Mouse (Mus musculus) limb, embryonic 13.5 days (tissue): ENCODE data around the gene Lep. TPM values are rescaled to one million over a fixed set of nuclear protein-coding genes. Genes with fewer than 3 reads are reported as not detected.

Experiments used
- ATAC-seq: fragments of 200-750 bp; cut with Nextera tagmentation; 2 replicates; pipeline ENCODE4 v1.8.0; 2017; ENCODE audit warnings: low read depth, moderate number of reproducible peaks, moderate TSS enrichment; ENCODE audit not compliant: low FRiP score
- H3K27ac ChIP-seq: fragments of 300-500 bp; sonication (generic); 2 replicates; pipeline ENCODE4 v1.5.1; 2015; ENCODE audit warnings: inconsistent platforms, mild to moderate bottlenecking, moderate library complexity
- H3K27me3 ChIP-seq: fragments of 300-500 bp; sonication (generic); 2 replicates; pipeline ENCODE4 v1.6.1; 2015; ENCODE audit warnings: mild to moderate bottlenecking, inconsistent platforms
- H3K36me3 ChIP-seq: fragments of 300-500 bp; sonication (generic); 2 replicates; pipeline ENCODE4 v1.6.1; 2015; ENCODE audit warnings: inconsistent platforms, mild to moderate bottlenecking, moderate library complexity
- H3K4me1 ChIP-seq: fragments of 300-500 bp; sonication (generic); 2 replicates; pipeline ENCODE4 v1.6.1; 2015; ENCODE audit warnings: inconsistent platforms
- H3K4me2 ChIP-seq: fragments of 300-500 bp; sonication (generic); replicated peaks from 2 replicates; pipeline ENCODE4 v1.6.1; 2015; ENCODE audit warnings: inconsistent platforms, mild to moderate bottlenecking, moderate library complexity
- H3K4me3 ChIP-seq: fragments of 300-500 bp; sonication (generic); 2 replicates; pipeline ENCODE4 v1.5.1; 2015; ENCODE audit warnings: moderate library complexity, mild to moderate bottlenecking, inconsistent platforms
- H3K9ac ChIP-seq: fragments of 300-500 bp; sonication (generic); 2 replicates; pipeline ENCODE4 v1.6.1; 2015; ENCODE audit warnings: mild to moderate bottlenecking, inconsistent platforms
- H3K9me3 ChIP-seq: fragments of 300-500 bp; sonication (generic); 2 replicates; pipeline ENCODE4 v1.6.1; 2016; ENCODE audit warnings: inconsistent platforms
- WGBS: fragments of 180-500 bp; shearing (Covaris S2); methylation state at CpG from one replicate; pipeline ENCODE4 v1.1.7; 2015; 5-methylcytosine and 5-hydroxymethylcytosine counted together
- polyA plus RNA-seq: library from polyadenylated mRNA; unstranded; fragments of >200 nt; fragmentation: Nextera tagmentation; extraction: Ambion mirVana; gene quantifications from 2 replicates; pipeline ENCODE4 v1.2.1, GENCODE M21; 2015

Lep gene
- not detected in 2 replicates for polyA plus RNA-seq

DNA sequence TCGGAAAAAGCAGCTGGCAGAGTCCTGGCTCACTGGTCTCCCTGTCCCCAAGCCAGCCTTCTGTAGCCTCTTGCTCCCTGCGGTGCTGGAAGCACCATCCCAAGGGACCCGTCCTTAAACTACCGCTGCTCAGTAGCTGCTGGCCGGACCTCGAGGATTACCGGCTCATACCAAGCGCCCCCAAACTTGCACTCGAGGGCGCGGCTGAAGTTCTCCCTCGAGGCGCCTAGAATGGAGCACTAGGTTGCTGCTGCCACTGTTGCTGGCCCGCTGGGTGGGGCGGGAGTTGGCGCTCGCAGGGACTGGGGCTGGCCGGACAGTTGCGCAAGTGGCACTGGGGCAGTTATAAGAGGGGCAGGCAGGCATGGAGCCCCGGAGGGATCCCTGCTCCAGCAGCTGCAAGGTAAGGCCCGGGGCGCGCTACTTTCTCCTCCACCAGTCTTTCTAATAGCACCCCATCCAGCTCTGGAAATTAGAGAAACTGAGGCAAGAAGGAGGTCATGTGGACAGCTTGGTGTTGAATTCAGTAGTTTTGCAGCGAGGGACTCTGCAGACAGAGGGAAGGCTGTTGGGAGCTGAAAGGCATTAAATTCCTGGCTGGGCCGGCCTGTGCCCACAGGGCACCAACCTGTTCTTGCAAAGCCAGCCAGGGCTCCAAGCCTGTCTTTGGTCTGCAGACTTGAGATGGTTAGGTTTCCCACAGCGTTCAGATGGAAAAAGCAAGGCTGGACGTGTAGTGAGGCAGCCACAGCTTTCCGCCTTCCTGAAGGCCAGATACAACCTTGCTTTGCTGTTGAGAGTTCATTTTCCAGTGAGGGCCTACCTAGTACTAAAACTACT lies at the start of gene Lep:
Gene Lep, plus strand, starts transcription at position 375 of the 840 bp plus-strand sequence.
- Histone ChIP-seq H3K9ac (no peak within 1 kb of the TSS), H3K4me3 (no peak within 1 kb of the TSS), H3K36me3 (no peaks in the 10 kb centered on the region), H3K27me3 (peaks cover 4% of the 10 kb centered on the region; the same call in 1 of the 2 replicates), H3K27ac (no peak within 1 kb of the TSS), H3K4me2 (no peak within 1 kb of the TSS), H3K9me3 (no peaks in the 10 kb centered on the region), H3K4me1 (0 out of 2 replicates have a peak, but pooled peaks cover 2% of the 10 kb centered on the region)
- WGBS: 73% methylated on average over 28 of the region's 28 CpGs
- no peak for ATAC-seq

DNA sequence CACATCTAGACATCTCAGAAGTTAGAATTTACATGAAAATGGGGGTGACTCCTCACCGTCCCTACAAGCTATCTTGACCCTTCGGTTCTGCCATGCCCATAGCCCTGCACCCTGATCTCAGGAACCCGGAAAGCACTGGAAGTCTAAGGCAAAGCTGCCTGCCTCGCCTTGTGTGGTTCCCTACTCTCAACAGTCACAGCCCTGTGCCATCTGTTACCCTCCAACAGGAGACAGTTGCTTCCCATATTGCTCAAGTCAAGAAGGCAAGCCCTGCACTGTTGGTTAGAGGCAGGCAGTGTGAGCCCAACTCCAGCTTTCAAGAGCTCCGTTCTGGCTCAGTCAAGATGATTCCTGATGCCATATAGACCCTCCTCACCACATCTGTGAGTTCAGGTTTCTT lies 48.4 kb upstream of the Lep start:
- Histone ChIP-seq H3K27ac (no peak overlapping the region), H3K4me2 (no peak overlapping the region), H3K4me1 (peaks cover under 1% of the 10 kb centered on the region; the same call in 1 of the 2 replicates), H3K9me3 (no peaks in the 10 kb centered on the region), H3K27me3 (peaks cover 13% of the 10 kb centered on the region; the same call in 1 of the 2 replicates), H3K9ac (no peak overlapping the region), H3K36me3 (no peaks in the 10 kb centered on the region), H3K4me3 (no peak overlapping the region)
- 87% methylated on average over 5 of the region's 5 CpGs for WGBS
- ATAC-seq: no peak

GRCm38 (mm10) chr6:29013216-29013615 lies 46.8 kb upstream of the Lep start:
- WGBS: 93% methylated on average over 6 of the region's 6 CpGs
- no peak for ATAC-seq
- peaks cover 27% of the 10 kb centered on the region for H3K27me3 ChIP-seq
- no peaks in the 10 kb centered on the region for H3K36me3 ChIP-seq
- H3K27ac ChIP-seq: no peak overlapping the region
- H3K4me3 ChIP-seq: no peak overlapping the region
- H3K4me1 ChIP-seq: peaks cover 9% of the 10 kb centered on the region
- no peak overlapping the region for H3K9ac ChIP-seq
- no peak overlapping the region for H3K4me2 ChIP-seq
- H3K9me3 ChIP-seq: no peaks in the 10 kb centered on the region

DNA sequence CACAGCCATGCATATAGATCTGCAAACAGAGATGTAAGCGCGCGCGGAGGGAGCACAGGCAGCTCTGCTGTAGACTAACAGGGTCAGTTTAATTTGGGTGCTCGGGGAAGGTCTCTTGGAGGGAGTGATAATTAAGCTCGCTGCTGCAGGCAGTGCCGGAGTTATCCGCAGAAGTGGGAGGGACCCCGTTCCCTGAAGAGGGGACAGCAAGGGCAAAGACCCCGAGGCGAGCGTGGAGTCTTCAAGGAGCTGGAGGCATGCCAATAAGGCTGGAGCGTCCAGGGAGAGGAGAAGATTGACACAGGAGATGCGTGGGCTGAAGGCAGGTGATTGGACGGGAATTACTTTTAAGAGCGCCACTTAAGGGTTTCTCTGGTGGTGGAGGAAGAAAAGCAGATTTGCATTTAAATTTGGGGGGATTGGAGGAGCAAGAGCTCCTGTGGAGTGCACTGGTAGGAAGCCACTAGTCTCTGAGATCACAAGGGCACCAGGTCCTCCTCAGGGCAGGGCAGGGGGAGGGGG lies 43.1 kb upstream of the Lep start:
- ATAC-seq: no peak
- Histone ChIP-seq H3K36me3 (no peaks in the 10 kb centered on the region), H3K4me3 (peak overlapping the region; percentile 26), H3K9me3 (no peaks in the 10 kb centered on the region), H3K27me3 (peaks cover 52% of the 10 kb centered on the region), H3K4me2 (peak overlapping the region; percentile 57), H3K9ac (no peak overlapping the region; the same call in 1 of the 2 replicates), H3K27ac (no peak overlapping the region), H3K4me1 (peaks cover 9% of the 10 kb centered on the region)
- WGBS: 1% methylated on average over 16 of the region's 16 CpGs

DNA sequence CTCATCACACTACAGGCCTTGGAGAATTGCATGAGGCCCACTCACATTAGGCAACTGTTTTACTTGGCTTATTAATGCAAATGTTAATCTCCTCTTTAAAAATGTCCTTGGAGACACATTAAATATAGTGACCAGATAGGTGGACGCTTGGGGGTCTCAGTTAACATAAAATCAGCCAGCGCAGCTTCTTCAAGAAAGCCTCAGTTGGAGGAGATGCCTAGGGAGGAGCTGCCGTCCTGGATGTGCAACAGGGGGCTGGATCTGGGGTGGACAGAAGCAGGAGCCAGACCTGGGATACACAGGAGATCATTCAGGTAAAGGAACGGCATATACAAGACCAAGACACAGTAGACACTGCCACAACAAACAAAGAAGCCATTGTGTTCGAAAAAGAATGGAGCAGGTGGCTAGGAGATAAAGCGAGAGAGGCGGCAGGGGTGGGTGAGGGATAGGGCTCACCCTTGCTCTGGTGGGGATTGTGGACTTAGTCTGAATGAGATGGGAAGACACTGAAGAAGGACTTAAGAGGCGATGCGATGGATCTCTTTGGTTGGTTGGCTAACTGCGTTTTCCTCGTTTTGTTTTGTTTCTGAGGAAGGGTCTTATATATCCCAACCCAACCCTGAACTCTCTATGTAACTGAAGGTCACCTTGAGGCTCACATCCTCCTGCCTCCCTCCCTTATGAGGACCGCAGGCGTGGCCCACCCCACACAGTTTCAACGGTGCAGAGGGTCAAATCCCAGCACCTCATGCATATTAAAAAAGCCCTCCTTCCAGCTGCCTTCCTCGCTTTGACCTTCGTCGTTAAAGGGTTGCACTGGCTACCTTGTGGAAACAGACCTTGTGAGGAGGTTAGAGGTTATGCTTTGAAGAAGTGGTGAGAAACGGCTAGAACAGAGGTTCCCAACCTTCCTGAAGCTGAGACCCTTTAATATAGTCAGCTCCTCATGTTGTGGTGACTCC lies 40.0 kb upstream of the Lep start:
- Histone ChIP-seq H3K27me3 (peaks cover 72% of the 10 kb centered on the region), H3K4me1 (peaks cover 16% of the 10 kb centered on the region), H3K9ac (no peak overlapping the region), H3K4me2 (no peak overlapping the region), H3K4me3 (no peak overlapping the region), H3K36me3 (no peaks in the 10 kb centered on the region), H3K27ac (no peak overlapping the region), H3K9me3 (no peaks in the 10 kb centered on the region)
- no peak for ATAC-seq
- 64% methylated on average over 18 of the region's 18 CpGs for WGBS

DNA sequence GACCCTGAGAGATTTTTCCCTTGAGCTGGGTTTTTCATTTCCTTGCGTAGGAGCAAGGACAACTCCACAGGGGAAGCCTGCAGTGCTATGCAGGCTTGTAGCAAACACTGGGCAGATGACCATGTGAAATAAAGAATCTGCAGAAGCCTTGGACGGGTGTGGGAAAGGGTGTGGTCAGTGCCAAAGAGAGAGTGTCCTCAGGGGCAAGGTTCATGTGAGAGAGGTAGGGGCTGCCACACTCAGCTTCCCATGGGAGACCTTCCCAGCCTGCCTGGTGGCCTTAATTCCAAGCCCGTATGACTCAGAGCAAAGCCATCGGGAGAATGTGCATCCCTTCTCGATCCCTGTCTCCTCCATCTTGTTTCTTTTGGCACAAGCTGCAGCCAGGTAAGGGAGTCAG lies 39.1 kb upstream of the Lep start:
- Histone ChIP-seq H3K4me3 (no peak overlapping the region), H3K36me3 (no peaks in the 10 kb centered on the region), H3K9me3 (no peaks in the 10 kb centered on the region), H3K27ac (no peak overlapping the region), H3K9ac (no peak overlapping the region), H3K4me1 (peaks cover 16% of the 10 kb centered on the region), H3K4me2 (no peak overlapping the region), H3K27me3 (peaks cover 75% of the 10 kb centered on the region)
- ATAC-seq: no peak
- WGBS: 73% methylated on average over 5 of the region's 5 CpGs

- H3K4me2 ChIP-seq: no peak overlapping the region
- H3K27ac ChIP-seq: no peak overlapping the region
- no peaks in the 10 kb centered on the region for H3K9me3 ChIP-seq
- H3K27me3 ChIP-seq: peaks cover 75% of the 10 kb centered on the region
- H3K4me3 ChIP-seq: no peak overlapping the region
- H3K36me3 ChIP-seq: no peaks in the 10 kb centered on the region
- 47% methylated on average over 6 of the region's 6 CpGs for WGBS
- ATAC-seq: no peak
- H3K9ac ChIP-seq: no peak overlapping the region
- peaks cover 16% of the 10 kb centered on the region for H3K4me1 ChIP-seq
Observed at GRCm38 (mm10) chr6:29021501-29021900, 38.5 kb upstream of the Lep start.

DNA sequence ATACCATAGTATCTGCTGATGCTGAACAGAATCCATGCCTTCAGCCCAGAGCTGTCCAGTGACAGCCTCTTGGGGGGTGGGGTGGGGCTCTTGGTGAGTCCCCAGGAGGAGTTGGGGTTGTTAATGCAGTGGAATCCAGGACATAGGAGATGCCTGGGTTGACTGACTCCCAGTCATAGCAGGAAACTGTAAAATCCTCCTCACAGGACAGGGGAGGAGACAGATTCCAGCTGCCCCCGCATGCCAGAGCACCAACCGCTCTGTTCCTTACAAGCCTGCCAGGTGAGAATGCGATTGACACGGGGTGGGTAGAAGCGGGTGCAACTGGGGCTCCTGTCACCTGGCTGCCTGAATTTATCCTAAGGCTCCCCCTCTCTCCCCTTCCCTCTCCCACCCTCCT lies 37.9 kb upstream of the Lep start:
- Histone ChIP-seq H3K27ac (no peak overlapping the region), H3K36me3 (no peaks in the 10 kb centered on the region), H3K9me3 (no peaks in the 10 kb centered on the region), H3K4me2 (no peak overlapping the region), H3K27me3 (peaks cover 77% of the 10 kb centered on the region), H3K9ac (no peak overlapping the region), H3K4me3 (no peak overlapping the region), H3K4me1 (peaks cover 11% of the 10 kb centered on the region)
- ATAC-seq: no peak; the same call in 1 of the 2 replicates
- WGBS: 40% methylated on average over 5 of the region's 5 CpGs

DNA sequence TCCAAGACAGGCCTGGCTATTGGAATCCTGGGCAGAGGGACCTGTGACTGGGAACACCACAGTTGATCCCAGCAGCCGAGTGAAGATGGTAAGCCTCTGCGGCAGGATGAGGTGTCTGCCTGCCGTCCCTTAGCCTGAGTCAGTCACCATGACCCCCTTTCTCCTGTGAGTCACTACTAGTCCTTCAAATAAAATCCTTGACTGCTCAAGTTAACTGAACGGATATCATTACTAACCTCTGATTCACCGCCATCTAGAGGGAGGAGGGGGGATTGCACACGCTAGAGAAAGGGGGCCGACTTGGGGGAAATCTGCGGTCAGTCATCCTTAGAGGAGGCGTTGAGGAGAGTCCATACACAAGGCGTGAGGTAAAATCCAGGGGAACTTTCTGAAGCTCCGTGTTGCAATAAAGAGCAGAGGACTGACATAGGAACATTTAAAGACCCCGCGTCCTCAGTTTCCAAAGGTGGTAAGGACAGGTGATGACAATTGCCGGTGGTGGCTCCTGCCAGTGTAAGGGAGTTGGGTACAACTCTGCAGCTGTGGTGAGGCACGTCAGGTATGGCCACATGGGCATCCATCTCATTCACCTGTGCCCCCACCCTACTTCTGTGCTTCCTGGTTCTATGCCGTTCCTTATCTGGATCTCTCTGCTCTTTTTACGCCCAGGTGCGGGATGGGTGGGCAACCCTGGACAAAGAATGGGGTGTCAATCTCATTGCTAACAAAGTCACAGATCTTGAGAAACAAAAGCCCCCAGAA lies 36.6 kb upstream of the Lep start:
- Histone ChIP-seq H3K27ac (no peak overlapping the region), H3K9ac (0 out of 2 replicates have a peak overlapping the region, but pooled peaks have one; percentile 25), H3K4me2 (peak overlapping the region; percentile 50; the same call in 1 of the 2 replicates), H3K36me3 (no peaks in the 10 kb centered on the region), H3K27me3 (peaks cover 65% of the 10 kb centered on the region), H3K9me3 (no peaks in the 10 kb centered on the region), H3K4me3 (no peak overlapping the region), H3K4me1 (peaks cover 6% of the 10 kb centered on the region; the same call in 1 of the 2 replicates)
- WGBS: 35% methylated on average over 18 of the region's 18 CpGs
- ATAC-seq: no peak

DNA sequence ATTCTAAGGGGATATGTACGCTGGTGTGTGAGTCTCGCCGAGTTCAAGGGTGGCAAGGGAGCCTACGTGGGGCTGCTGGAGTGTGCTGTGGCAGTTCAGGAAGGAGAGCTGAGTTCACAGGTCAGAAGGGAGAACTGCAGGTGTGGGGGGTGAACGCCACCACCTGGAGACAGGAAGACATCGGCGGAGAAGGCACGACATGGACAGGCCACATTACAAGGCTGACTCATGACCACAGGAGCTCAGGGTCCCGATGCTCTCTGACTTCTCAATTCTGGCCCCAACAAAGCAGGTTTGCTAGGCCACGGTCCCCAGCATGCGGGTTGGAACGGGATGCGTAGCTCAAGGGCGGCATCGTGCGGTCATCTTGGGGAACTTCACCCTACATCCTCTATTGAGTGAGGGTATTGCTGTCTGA lies 36.0 kb upstream of the Lep start:
- H3K36me3 ChIP-seq: no peaks in the 10 kb centered on the region
- 0 out of 2 replicates have a peak overlapping the region, but pooled peaks have one; percentile 25 for H3K9ac ChIP-seq
- H3K9me3 ChIP-seq: no peaks in the 10 kb centered on the region
- WGBS: 9% methylated on average over 16 of the region's 16 CpGs
- peak overlapping the region; percentile 50 for H3K4me2 ChIP-seq
- H3K4me3 ChIP-seq: 0 out of 2 replicates have a peak overlapping the region, but pooled peaks have one; percentile 1
- peaks cover 6% of the 10 kb centered on the region; the same call in 1 of the 2 replicates for H3K4me1 ChIP-seq
- ATAC-seq: peak; percentile 77
- peaks cover 62% of the 10 kb centered on the region for H3K27me3 ChIP-seq
- H3K27ac ChIP-seq: no peak overlapping the region
